ENCODE assay signal across 9 mouse cellular contexts in the genomic region with DNA sequence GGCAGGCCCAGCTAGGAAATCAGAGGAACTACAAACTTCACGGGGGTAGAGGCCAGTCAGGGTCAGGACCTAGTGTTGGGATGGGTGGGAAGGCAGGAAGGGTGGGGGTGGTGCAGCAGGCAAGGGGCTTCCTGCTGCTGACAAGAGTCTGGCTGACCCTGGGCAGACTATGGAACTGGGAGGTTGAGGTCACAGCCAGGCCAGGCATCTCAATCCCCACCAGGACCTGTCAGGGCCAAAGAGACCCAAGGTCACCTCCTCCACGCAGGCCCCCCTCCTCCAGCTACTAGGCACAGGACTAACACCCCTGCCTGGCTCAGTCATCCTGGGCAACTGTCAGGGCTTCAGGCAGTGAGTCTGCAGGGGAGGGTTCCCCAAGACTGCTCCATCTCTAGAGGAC. TPM values are rescaled to one million over a fixed set of nuclear protein-coding genes. Genes with fewer than 3 reads are reported as not detected.
DNase-seq lines count a peak whose midpoint lies in the region; ATAC-seq and TF ChIP-seq lines count a peak whose summit lies in the region.
"Had no signal": no experiment of that assay in that cellular context is flagged by ENCODE, and none has a peak within 500 bp of the region (broad histone marks: within the 10 kb centered on the region; RNA-seq: fewer than 3 reads in every experiment).

No protein-coding gene starts in this region.

- WGBS in lung, embryonic 16.5 days = 24% methylated on average over 2 of the region's 2 CpGs
- 22% methylated on average over 2 of the region's 2 CpGs for WGBS in lung, adult 2 months
- 15% methylated on average over 2 of the region's 2 CpGs for WGBS in heart, embryonic 15.5 days
- 57% methylated on average over 2 of the region's 2 CpGs for WGBS in neural tube, embryonic 15.5 days

- H3K36me3 ChIP-seq in lung, embryonic 16.5 days (ENCODE audit: control insufficient read depth, insufficient read depth, low read length) = peaks cover 40% of the 10 kb centered on the region
- H3K36me3 ChIP-seq in heart, embryonic 15.5 days = peaks cover 39% of the 10 kb centered on the region
- peaks cover 47% of the 10 kb centered on the region for H3K36me3 ChIP-seq in neural tube, embryonic 15.5 days

- no peak for TF ChIP-seq CTCF in lung, adult 2 months (IDR thresholded peaks at IDR 0.05; ENCODE audit: insufficient read depth, low read length)

- peaks cover 34% of the 10 kb centered on the region for H3K4me1 ChIP-seq in lung, embryonic 16.5 days (replicated peaks; ENCODE audit: control insufficient read depth, insufficient read depth, low read length)
- peaks cover 20% of the 10 kb centered on the region for H3K4me1 ChIP-seq in lung, adult 2 months (ENCODE audit: control insufficient read depth, insufficient read depth, low read length)
- peaks cover 56% of the 10 kb centered on the region for H3K4me1 ChIP-seq in heart, embryonic 15.5 days (replicated peaks)
- peaks cover 8% of the 10 kb centered on the region; the same call in 1 of the 2 replicates for H3K4me1 ChIP-seq in neural tube, embryonic 15.5 days

- peak overlapping the region; percentile 37 for H3K4me2 ChIP-seq in lung, embryonic 16.5 days (ENCODE audit: low read depth, low read length)
- peak overlapping the region; percentile 49 for H3K4me2 ChIP-seq in heart, embryonic 15.5 days
- peak overlapping the region; percentile 15; the same call in 1 of the 2 replicates for H3K4me2 ChIP-seq in neural tube, embryonic 15.5 days

- ATAC-seq in lung, embryonic 16.5 days (ENCODE audit: low read depth) = no peak
- ATAC-seq in heart, embryonic 15.5 days (replicated peaks; ENCODE audit: insufficient number of reproducible peaks, insufficient read depth, low FRiP score, low read depth) = no peak
- ATAC-seq in neural tube, embryonic 15.5 days (ENCODE audit: low FRiP score) = no peak

- H3K27ac ChIP-seq in lung, embryonic 16.5 days (ENCODE audit: low read length) = peak overlapping the region; percentile 94
- peak overlapping the region; percentile 95 for H3K27ac ChIP-seq in heart, embryonic 15.5 days
- 0 out of 2 replicates have a peak overlapping the region, but pooled peaks have one; percentile 0 for H3K27ac ChIP-seq in neural tube, embryonic 15.5 days (replicated peaks)

- DNase-seq in lung, adult 2 months = no peak
- peak; percentile 64 for DNase-seq in kidney, postnatal 10 days
- DNase-seq in ovary, postnatal 14 days (ENCODE audit: low spot score) = no peak
- no peak for DNase-seq in cerebellum, postnatal 10 days
- DNase-seq: cerebellum, adult 18-20 months had no signal

- TF ChIP-seq POLR2A in lung, adult 2 months (IDR thresholded peaks at IDR 0.05; ENCODE audit: borderline replicate concordance, extremely low read depth, low read depth, low read length) = no peak

- peaks cover 4% of the 10 kb centered on the region for H3K27me3 ChIP-seq in lung, embryonic 16.5 days (ENCODE audit: control insufficient read depth, insufficient read depth, low read depth, low read length)
- H3K27me3 ChIP-seq in heart, embryonic 15.5 days = no peaks in the 10 kb centered on the region
- peaks cover 20% of the 10 kb centered on the region for H3K27me3 ChIP-seq in neural tube, embryonic 15.5 days (replicated peaks)

- H3K9ac ChIP-seq in lung, embryonic 16.5 days (ENCODE audit: low read length) = peak overlapping the region; percentile 40; the same call in 1 of the 2 replicates
- H3K9ac ChIP-seq in heart, embryonic 15.5 days = peak overlapping the region; percentile 47; the same call in 1 of the 2 replicates
- H3K9ac ChIP-seq in neural tube, embryonic 15.5 days (replicated peaks) = no peak overlapping the region

- H3K4me3 ChIP-seq in lung, embryonic 16.5 days (ENCODE audit: low read length) = 0 out of 2 replicates have a peak overlapping the region, but pooled peaks have one; percentile 33
- no peak overlapping the region for H3K4me3 ChIP-seq in lung, adult 2 months (replicated peaks; ENCODE audit: extremely low read depth, low read depth, low read length)
- 0 out of 2 replicates have a peak overlapping the region, but pooled peaks have one; percentile 35 for H3K4me3 ChIP-seq in heart, embryonic 15.5 days
- H3K4me3 ChIP-seq in neural tube, embryonic 15.5 days (replicated peaks) = no peak overlapping the region

- no peaks in the 10 kb centered on the region for H3K9me3 ChIP-seq in lung, embryonic 16.5 days (ENCODE audit: control insufficient read depth, low read length)
- no peaks in the 10 kb centered on the region for H3K9me3 ChIP-seq in heart, embryonic 15.5 days (replicated peaks)
- H3K9me3 ChIP-seq in neural tube, embryonic 15.5 days (replicated peaks) = no peaks in the 10 kb centered on the region

RNA-seq across cellular contexts. Expression of gene Tbxa2r, which starts 0.6 kb away (rescaled TPM):
- polyA plus RNA-seq in lung, embryonic 16.5 days (2015; fragmentation: Nextera tagmentation; extraction: Ambion mirVana) = 18.6 and 19.6 TPM in 2 replicates
- 39.9 and 44.0 TPM in 2 replicates for polyA plus RNA-seq in lung, adult 2 months (2012; rRNA removed)
- 11.3 and 17.9 TPM in 2 replicates for polyA plus RNA-seq in heart, embryonic 15.5 days (2015; fragmentation: Nextera tagmentation; extraction: Ambion mirVana)
- 5.5 and 11.4 TPM in 2 replicates for polyA plus RNA-seq in neural tube, embryonic 15.5 days (2015; fragmentation: Nextera tagmentation; extraction: Ambion mirVana)

RNA-seq across cellular contexts. Expression of gene Cactin, which starts 7.1 kb away (rescaled TPM):
- polyA plus RNA-seq in lung, embryonic 16.5 days (2015; fragmentation: Nextera tagmentation; extraction: Ambion mirVana) = 36.6 and 37.9 TPM in 2 replicates
- 30.5 and 36.7 TPM in 2 replicates for polyA plus RNA-seq in lung, adult 2 months (2012; rRNA removed)
- polyA plus RNA-seq in heart, embryonic 15.5 days (2015; fragmentation: Nextera tagmentation; extraction: Ambion mirVana) = 23.5 and 34.1 TPM in 2 replicates
- polyA plus RNA-seq in neural tube, embryonic 15.5 days (2015; fragmentation: Nextera tagmentation; extraction: Ambion mirVana) = 27.8 and 34.0 TPM in 2 replicates

RNA-seq across cellular contexts. Expression of gene Gipc3, which starts 15.1 kb away (rescaled TPM):
- polyA plus RNA-seq in lung, embryonic 16.5 days (2015; fragmentation: Nextera tagmentation; extraction: Ambion mirVana) = 0.05 and 0.10 TPM in 2 replicates
- 10.3 and 11.2 TPM in 2 replicates for polyA plus RNA-seq in lung, adult 2 months (2012; rRNA removed)
- 0.04 TPM in 1 of 2 replicates, not detected in the other for polyA plus RNA-seq in heart, embryonic 15.5 days (2015; fragmentation: Nextera tagmentation; extraction: Ambion mirVana)
- not detected in 2 replicates for polyA plus RNA-seq in neural tube, embryonic 15.5 days (2015; fragmentation: Nextera tagmentation; extraction: Ambion mirVana)
- polyA plus RNA-seq: liver, embryonic 16.5 days had no signal

RNA-seq across cellular contexts. Expression of gene Hmg20b, which starts 22.3 kb away (rescaled TPM):
- 90.6 and 93.2 TPM in 2 replicates for polyA plus RNA-seq in lung, embryonic 16.5 days (2015; fragmentation: Nextera tagmentation; extraction: Ambion mirVana)
- polyA plus RNA-seq in lung, adult 2 months (2012; rRNA removed) = 106 and 134 TPM in 2 replicates
- 82.8 and 83.4 TPM in 2 replicates for polyA plus RNA-seq in heart, embryonic 15.5 days (2015; fragmentation: Nextera tagmentation; extraction: Ambion mirVana)
- 31.0 and 48.9 TPM in 2 replicates for polyA plus RNA-seq in neural tube, embryonic 15.5 days (2015; fragmentation: Nextera tagmentation; extraction: Ambion mirVana)

RNA-seq across cellular contexts. Expression of gene Mfsd12, which starts 29.3 kb away (rescaled TPM):
- 13.7 and 13.9 TPM in 2 replicates for polyA plus RNA-seq in lung, embryonic 16.5 days (2015; fragmentation: Nextera tagmentation; extraction: Ambion mirVana)
- polyA plus RNA-seq in lung, adult 2 months (2012; rRNA removed) = 33.3 and 39.9 TPM in 2 replicates
- 11.7 and 22.3 TPM in 2 replicates for polyA plus RNA-seq in heart, embryonic 15.5 days (2015; fragmentation: Nextera tagmentation; extraction: Ambion mirVana)
- polyA plus RNA-seq in neural tube, embryonic 15.5 days (2015; fragmentation: Nextera tagmentation; extraction: Ambion mirVana) = 22.9 and 29.4 TPM in 2 replicates

Comparison
In these comparisons a context has a peak if more than half of its experiments do, and no peak if none do; other contexts are left out.
1. H3K4me3 ChIP-seq: peak in lung, embryonic 16.5 days (single experiment) and heart, embryonic 15.5 days (single experiment); none in lung, adult 2 months (single experiment) and neural tube, embryonic 15.5 days (single experiment).
2. RNA of gene Gipc3, which starts 15.1 kb away (polyA plus RNA-seq): 10.3 to 11.2 TPM in lung, adult 2 months; 0.05 to 0.10 TPM in lung, embryonic 16.5 days, not detected in neural tube, embryonic 15.5 days and 0.04 TPM in heart, embryonic 15.5 days; every median in the first group is over 10 times any median in the second.
3. H3K27ac ChIP-seq: peak in every context shown above with its lines; median percentile 95 in heart, embryonic 15.5 days; 94 in lung, embryonic 16.5 days; 0 in neural tube, embryonic 15.5 days.
4. Peak in every context shown above with its lines, with median percentiles within 50 percentile points of each other: H3K4me2 ChIP-seq.